In the genomic region with DNA sequence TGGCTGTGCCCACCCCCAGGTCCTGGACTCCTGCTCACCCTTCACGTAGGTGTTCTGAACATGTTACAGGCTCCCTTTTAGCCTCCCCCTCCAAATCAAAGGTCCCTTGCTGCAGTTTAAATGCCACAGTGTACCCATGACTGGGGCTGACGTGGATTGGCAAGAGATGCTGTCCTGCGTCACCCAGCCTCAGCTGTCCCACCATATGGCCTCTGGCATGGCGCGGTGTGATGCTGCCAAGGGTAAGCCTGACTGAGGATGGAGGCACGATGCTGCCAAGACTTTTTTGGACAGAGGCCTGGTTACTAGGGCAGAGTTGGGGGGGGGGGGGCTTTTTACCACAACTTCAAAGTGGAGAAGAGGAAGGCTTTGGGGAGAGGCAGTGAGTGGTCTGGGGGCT, we compare ENCODE assay signal across 9 mouse cellular contexts.
DNase-seq lines count a peak whose midpoint lies in the region; ATAC-seq lines count a peak whose summit lies in the region.
"Had no signal": no experiment of that assay in that cellular context is flagged by ENCODE, and none has a peak within 500 bp of the region (broad histone marks: within the 10 kb centered on the region; RNA-seq: fewer than 3 reads in every experiment).

No protein-coding gene starts in this region.

- intact Hi-C loops in left cerebral cortex, postnatal 14 days (cut with DNase I) = no loop called here
- intact Hi-C loops in heart, postnatal 36 days (cut with DNase I) = no loop called here

- no peak for ATAC-seq in erythroblast, adult 5-6 weeks (replicated peaks; ENCODE audit: low FRiP score, poor library complexity, severe bottlenecking)
- ATAC-seq: inflammation-experienced regulatory T-cells, adult 6 months had no signal

- peak; percentile 40 for DNase-seq in Muller cell, postnatal 12 days (ENCODE audit: inconsistent ontology term)
- peak; percentile 99 for DNase-seq in brain, adult 2 months (ENCODE audit: low read depth, low spot score)
- DNase-seq in frontal cortex, postnatal 10 days (ENCODE audit: low spot score in 2 of 2) = peak; percentile 60 to 63
- peak; percentile 45 to 55 for DNase-seq in left cerebral cortex, postnatal 14 days (ENCODE audit: low spot score in 2 of 2)
- DNase-seq in thymus, postnatal 25 days = no peak
- no peak for DNase-seq in heart, postnatal 36 days
- DNase-seq: thymus, postnatal 4 days had no signal

Comparison
In these comparisons a context has a peak if more than half of its experiments do, and no peak if none do; other contexts are left out.
1. DNase-seq: peak in Muller cell, postnatal 12 days (single experiment), brain, adult 2 months (single experiment), frontal cortex, postnatal 10 days (2 of 2) and left cerebral cortex, postnatal 14 days (2 of 2); none in thymus, postnatal 25 days (single experiment) and heart, postnatal 36 days (0 of 2).